8 mouse cellular contexts compared by ENCODE assay signal in the genomic region with DNA sequence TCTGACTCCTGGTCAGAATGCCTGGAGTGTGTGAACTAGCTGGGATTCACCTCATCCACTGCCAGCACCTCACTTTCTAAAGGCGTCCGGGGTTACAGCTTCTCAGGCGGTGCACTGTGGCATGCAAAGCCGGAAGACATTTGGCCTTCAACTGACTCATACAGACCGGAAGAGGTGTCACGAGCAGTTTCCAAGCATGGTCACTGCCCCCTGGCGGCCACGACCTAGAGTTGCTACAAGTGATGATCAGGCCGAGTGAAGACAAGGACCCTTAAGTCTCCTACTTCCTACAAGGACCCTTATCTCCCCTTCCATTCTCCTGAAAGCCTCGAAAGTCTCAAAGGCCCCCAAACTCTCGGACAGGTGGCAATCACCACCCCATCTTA. TPM values are rescaled to one million over a fixed set of nuclear protein-coding genes. Genes with fewer than 3 reads are reported as not detected.
DNase-seq lines count a peak whose midpoint lies in the region; ATAC-seq and TF ChIP-seq lines count a peak whose summit lies in the region.

No protein-coding gene starts in this region.

- H3K27me3 ChIP-seq in hindbrain, embryonic 11.5 days (ENCODE audit: control insufficient read depth, insufficient read depth, low read length) = no peaks in the 10 kb centered on the region
- no peaks in the 10 kb centered on the region for H3K27me3 ChIP-seq in lung, postnatal 0 days (replicated peaks; ENCODE audit: insufficient read depth, low read length)

- peak overlapping the region; percentile 84 for H3K27ac ChIP-seq in hindbrain, embryonic 11.5 days (ENCODE audit: low read depth, low read length)
- H3K27ac ChIP-seq in lung, postnatal 0 days (ENCODE audit: low read length) = peak overlapping the region; percentile 92

- peak; percentile 76 for ATAC-seq in hindbrain, embryonic 11.5 days (ENCODE audit: low FRiP score)
- peak; percentile 91 for ATAC-seq in lung, postnatal 0 days

- under 1% methylated on average over 11 of the region's 11 CpGs for WGBS in hindbrain, embryonic 11.5 days
- WGBS in lung, postnatal 0 days = under 1% methylated on average over 11 of the region's 11 CpGs

- peak overlapping the region; percentile 95 for H3K9ac ChIP-seq in hindbrain, embryonic 11.5 days (ENCODE audit: low read depth, low read length)
- peak overlapping the region; percentile 73 for H3K9ac ChIP-seq in lung, postnatal 0 days (replicated peaks; ENCODE audit: low read depth)

- H3K4me2 ChIP-seq in hindbrain, embryonic 11.5 days (replicated peaks; ENCODE audit: low read depth, low read length) = peak overlapping the region; percentile 94
- peak overlapping the region; percentile 77 for H3K4me2 ChIP-seq in lung, postnatal 0 days (replicated peaks; ENCODE audit: low read depth, low read length)

- peak; percentile 87 for DNase-seq in Muller cell, postnatal 12 days (ENCODE audit: inconsistent ontology term)
- peak; percentile 89 for DNase-seq in cerebellum, adult 9-11 months
- DNase-seq in frontal cortex, adult 2 months (ENCODE audit: extremely low spot score in 1 of 2, low spot score in 1 of 2) = peak; percentile 74 to 84
- peak; percentile 94 for DNase-seq in hindbrain, embryonic 11.5 days (ENCODE audit: low spot score)
- DNase-seq in layer of hippocampus, postnatal 10 days (ENCODE audit: low spot score in 2 of 2) = peak; percentile 76 to 82
- peak; percentile 97 for DNase-seq in lung, postnatal 0 days (ENCODE audit: low spot score)
- peak; percentile 51 for DNase-seq in ovary, postnatal 10 days (ENCODE audit: low spot score)
- peak; percentile 76 to 85 for DNase-seq in thymus, postnatal 10 days (ENCODE audit: low spot score in 2 of 2)

- 0 out of 2 replicates have a peak, but pooled peaks cover 2% of the 10 kb centered on the region for H3K4me1 ChIP-seq in hindbrain, embryonic 11.5 days (replicated peaks; ENCODE audit: control insufficient read depth, insufficient read depth, low read length)
- H3K4me1 ChIP-seq in lung, postnatal 0 days (ENCODE audit: insufficient read depth, low read depth, low read length) = peaks cover 9% of the 10 kb centered on the region

- peak; percentile 94 for TF ChIP-seq CTCF in lung, postnatal 0 days (IDR thresholded peaks at IDR 0.05)

- no peak for TF ChIP-seq EP300 in lung, postnatal 0 days (IDR thresholded peaks at IDR 0.05)

- peaks cover 10% of the 10 kb centered on the region for H3K36me3 ChIP-seq in hindbrain, embryonic 11.5 days (ENCODE audit: control insufficient read depth, insufficient read depth, low read length)
- H3K36me3 ChIP-seq in lung, postnatal 0 days (ENCODE audit: insufficient read depth, low read length) = no peaks in the 10 kb centered on the region

- no peaks in the 10 kb centered on the region for H3K9me3 ChIP-seq in hindbrain, embryonic 11.5 days (ENCODE audit: control insufficient read depth, low read length)
- no peaks in the 10 kb centered on the region for H3K9me3 ChIP-seq in lung, postnatal 0 days (ENCODE audit: low read length)

- H3K4me3 ChIP-seq in hindbrain, embryonic 11.5 days (ENCODE audit: low read depth, low read length) = peak overlapping the region; percentile 79
- H3K4me3 ChIP-seq in lung, postnatal 0 days (ENCODE audit: low read depth, low read length) = peak overlapping the region; percentile 75

RNA-seq across cellular contexts. Expression of a gene that starts 3.7 kb away (rescaled TPM):
- 125 and 149 TPM in 2 replicates for polyA plus RNA-seq in frontal cortex, adult 2 months (2012; rRNA removed)
- 54.1 and 57.7 TPM in 2 replicates for polyA plus RNA-seq in hindbrain, embryonic 11.5 days (2014; fragmentation: Nextera tagmentation; extraction: Ambion mirVana)
- 10 to 100 TPM; 40.4 to 44.3 TPM for total RNA-seq in layer of hippocampus, postnatal 10 days (2021)
- 41.8 and 43.3 TPM in 2 replicates for polyA plus RNA-seq in lung, postnatal 0 days (2015; fragmentation: Nextera tagmentation; extraction: Ambion mirVana)

RNA-seq across cellular contexts. Expression of a gene that starts 10.7 kb away (rescaled TPM):
- polyA plus RNA-seq in frontal cortex, adult 2 months (2012; rRNA removed) = 35.7 and 38.0 TPM in 2 replicates
- 66.5 and 78.1 TPM in 2 replicates for polyA plus RNA-seq in hindbrain, embryonic 11.5 days (2014; fragmentation: Nextera tagmentation; extraction: Ambion mirVana)
- 10 to 100 TPM; 52.8 to 53.2 TPM for total RNA-seq in layer of hippocampus, postnatal 10 days (2021)
- 32.3 and 33.6 TPM in 2 replicates for polyA plus RNA-seq in lung, postnatal 0 days (2015; fragmentation: Nextera tagmentation; extraction: Ambion mirVana)

RNA-seq across cellular contexts. Expression of a gene that starts 11.6 kb away (rescaled TPM):
- 76.7 and 101 TPM in 2 replicates for polyA plus RNA-seq in frontal cortex, adult 2 months (2012; rRNA removed)
- polyA plus RNA-seq in hindbrain, embryonic 11.5 days (2014; fragmentation: Nextera tagmentation; extraction: Ambion mirVana) = 25.4 and 30.8 TPM in 2 replicates
- total RNA-seq in layer of hippocampus, postnatal 10 days (2021) = 100 to 1,000 TPM; 134 to 158 TPM
- polyA plus RNA-seq in lung, postnatal 0 days (2015; fragmentation: Nextera tagmentation; extraction: Ambion mirVana) = 21.8 and 24.4 TPM in 2 replicates

RNA-seq across cellular contexts. Expression of a gene that starts 18.0 kb away (rescaled TPM):
- polyA plus RNA-seq in frontal cortex, adult 2 months (2012; rRNA removed) = 30.1 and 30.6 TPM in 2 replicates
- 75.9 and 77.7 TPM in 2 replicates for polyA plus RNA-seq in hindbrain, embryonic 11.5 days (2014; fragmentation: Nextera tagmentation; extraction: Ambion mirVana)
- total RNA-seq in layer of hippocampus, postnatal 10 days (2021) = 10 to 100 TPM; 20.9 to 21.7 TPM
- 20.8 and 21.3 TPM in 2 replicates for polyA plus RNA-seq in lung, postnatal 0 days (2015; fragmentation: Nextera tagmentation; extraction: Ambion mirVana)

Comparison
In these comparisons a context has a peak if more than half of its experiments do, and no peak if none do; other contexts are left out.
1. Peak in every context shown above with its lines: DNase-seq, ATAC-seq, H3K4me3 ChIP-seq and H3K27ac ChIP-seq.